Mouse (Mus musculus) kidney, adult 18-20 months (tissue): Measurements from ENCODE around the gene Kcnn3.
A peak's percentile ranks its signal among the peaks of the same experiment; 100 is the strongest.

Source experiments
- DNase-seq: peaks from one replicate; pipeline ENCODE4 v3.0.0; 2021

Kcnn3 gene

DNA sequence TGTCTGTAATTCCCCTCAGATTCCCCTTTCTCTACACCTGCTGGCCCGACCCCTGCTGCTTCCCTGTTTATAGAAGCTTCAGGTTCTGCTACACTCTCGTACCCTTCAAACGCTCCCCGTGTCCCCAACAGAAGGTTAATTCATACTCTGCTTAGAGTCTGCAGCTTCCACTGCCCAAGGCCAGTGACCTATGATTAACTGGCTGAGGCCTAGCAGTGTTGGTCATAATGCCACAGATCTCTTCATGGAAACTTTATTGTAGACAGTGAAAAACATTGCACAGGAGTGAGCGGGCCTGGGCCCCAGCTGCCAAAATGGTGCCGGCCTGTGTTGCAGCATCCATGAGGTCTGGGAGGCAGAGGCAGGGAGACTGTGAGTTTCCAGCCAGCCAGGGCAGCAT lies 104.0 kb downstream of the Kcnn3 start:
- DNase-seq, result no peak

DNA sequence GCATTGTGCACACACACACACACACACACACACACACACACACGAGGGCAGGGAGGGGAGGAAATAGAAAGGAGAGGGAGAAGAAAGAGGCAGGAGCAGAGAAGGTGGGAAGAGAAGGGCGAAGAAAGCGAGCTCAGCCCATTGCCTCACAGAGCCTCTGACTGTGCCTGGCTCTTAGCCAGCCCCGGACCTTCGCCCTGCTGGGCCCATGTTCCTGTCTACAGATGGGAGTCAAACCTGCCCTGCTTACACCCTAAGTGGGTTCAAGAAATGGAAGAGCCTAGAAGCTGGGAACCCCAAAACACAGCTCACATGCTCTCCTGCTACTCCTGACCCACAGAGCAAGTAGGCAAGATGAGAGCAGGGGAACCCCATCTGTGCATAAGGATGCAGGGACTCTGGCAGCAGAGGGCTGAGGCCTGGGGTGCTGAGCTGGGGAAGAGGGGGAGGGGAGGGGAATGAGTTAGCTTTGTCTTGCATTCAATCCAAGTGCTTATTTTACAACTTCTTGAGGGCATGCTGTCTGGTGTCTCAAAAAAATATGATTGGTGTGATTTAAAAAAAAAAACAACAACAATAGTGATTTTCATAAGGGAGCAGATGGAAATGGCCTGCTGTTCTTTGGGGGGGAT lies 105.0 kb downstream of the Kcnn3 start:
- DNase-seq, result no peak

DNA sequence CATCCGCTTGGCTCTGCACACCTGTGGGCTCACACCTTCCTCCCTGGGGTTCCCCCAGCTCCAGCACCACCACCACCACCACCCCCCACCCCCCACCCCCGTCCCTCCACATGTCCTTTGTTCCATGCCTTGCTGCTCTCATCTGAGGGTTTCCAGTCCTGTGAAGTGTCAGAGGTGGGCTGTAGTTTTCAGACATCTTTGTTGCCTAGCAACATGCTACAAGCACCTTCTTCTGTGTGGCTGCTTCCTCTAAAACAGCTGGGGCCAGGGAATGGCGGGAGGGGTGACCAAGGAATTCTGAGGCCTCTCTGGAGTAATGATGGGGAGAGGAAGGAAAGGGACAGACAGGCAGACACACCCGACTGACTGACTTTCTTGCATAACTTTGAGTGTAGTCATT lies 106.6 kb downstream of the Kcnn3 start:
- no peak for DNase-seq

DNA sequence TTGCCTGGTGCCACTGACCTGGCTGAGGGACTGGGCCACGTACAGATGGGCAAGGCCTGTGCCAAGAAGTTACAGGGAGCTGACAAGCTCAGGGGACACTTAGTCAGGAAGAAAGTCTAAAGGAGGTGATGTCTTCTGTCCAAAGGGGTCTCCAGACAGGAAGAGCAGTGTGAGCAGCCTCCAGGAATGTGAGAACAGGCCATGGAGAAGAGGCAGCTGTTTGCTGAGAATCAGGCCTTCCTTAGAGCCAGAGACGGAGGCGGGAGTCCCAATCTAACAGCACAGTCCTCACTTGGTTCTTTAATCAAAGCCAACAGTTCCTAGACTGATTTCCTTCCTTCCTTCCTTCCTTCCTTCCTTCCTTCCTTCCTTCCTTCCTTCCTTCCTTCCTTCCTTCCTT lies 109.8 kb downstream of the Kcnn3 start:
- DNase-seq, result no peak

DNA sequence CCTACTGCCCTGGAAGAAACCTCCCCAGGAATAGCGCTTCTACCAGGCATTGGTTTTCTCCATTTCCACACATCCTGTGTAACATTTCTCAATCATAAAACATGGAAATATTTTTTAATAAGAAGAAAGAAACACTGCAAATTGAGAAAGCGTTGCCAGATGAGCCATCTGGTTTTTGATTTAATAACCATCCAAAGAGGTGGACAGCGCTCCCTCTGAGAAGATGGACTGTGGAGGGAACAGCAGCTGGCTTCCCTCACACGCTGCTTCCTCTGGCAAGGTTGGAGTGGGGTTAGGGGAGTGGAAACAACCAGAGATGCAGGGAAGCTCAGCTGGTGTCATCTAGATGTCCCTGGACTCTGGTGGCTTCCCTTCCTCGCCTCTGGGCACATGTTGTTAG lies 111.8 kb downstream of the Kcnn3 start:
- DNase-seq, result no peak

DNA sequence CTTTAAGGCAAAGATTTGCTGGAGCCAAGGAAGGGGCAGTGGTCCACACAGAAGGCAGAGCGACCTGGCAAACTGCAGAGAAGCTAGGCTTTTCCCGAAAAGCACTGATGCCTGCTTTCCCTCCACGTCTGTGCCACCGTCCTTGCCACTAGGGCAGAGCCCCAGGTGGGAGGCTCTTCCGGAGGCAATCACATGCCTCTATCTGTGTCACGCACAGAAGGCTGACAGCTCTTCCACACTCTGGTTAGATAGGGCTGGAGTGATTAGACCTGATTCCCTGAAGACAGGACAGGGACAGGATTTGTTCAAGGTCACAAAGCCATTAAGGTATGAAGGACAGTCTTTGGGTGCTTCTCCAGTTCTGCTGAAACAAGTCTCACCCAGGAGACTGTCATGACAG lies 113.6 kb downstream of the Kcnn3 start:
- DNase-seq, result no peak

DNA sequence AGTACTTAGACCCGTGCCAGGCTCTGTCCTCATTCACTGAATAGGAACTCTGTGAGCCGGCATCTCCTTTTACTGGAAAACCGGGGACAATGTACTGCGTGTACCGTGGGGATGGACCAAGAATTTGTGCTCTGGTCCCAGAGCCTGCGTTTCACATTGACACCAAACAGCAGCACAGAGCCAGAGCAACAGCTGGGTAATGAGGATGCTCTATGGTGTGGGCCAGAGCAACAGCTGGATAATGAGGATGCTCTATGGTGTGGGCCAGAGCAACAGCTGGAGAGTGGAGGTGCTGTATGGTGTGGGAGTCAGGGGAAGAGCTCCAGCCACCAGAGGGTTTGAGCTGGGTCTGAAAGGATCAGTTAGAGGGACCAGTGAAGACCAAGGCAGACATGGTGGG lies 114.0 kb downstream of the Kcnn3 start:
- no peak for DNase-seq

DNA sequence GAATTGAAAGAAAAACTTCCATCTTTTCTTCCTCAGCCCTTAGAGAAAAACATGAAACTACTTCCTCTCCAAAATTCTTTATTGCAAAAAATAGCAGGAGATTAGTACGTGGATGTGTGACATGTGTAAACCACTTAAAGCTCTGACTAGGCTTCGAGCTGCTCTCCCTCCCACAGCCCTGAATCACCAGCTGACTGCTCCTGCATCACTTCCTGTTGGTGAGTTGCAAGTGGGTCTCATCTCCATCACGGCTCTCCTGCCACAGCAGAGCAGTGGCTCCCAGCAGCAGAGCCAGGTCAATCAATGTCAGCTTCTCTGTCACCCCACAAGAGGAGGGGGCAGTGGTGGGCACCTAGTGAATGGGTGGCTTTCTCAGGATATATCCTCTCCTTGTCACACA lies 120.8 kb downstream of the Kcnn3 start:
- no peak for DNase-seq

DNA sequence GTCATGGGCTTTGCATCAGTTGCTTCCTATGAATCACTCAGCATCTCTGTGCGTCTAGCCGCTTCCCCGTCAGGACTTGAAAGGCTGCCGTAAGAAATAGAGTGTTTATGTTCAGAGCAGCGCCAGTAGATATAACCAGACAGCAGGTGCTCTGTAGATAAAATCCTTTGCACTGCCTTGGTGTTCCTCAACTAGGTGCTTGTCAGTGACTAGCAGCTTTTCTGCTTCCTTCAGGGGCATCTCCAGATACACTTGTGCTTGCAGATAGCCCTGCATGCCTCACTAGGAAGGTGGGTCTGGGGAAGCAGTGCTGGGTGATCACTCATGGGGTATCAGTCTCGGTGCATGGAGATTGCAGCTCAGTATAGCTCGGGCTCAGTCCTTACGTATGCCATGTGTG lies 123.4 kb downstream of the Kcnn3 start:
- DNase-seq, result no peak

DNA sequence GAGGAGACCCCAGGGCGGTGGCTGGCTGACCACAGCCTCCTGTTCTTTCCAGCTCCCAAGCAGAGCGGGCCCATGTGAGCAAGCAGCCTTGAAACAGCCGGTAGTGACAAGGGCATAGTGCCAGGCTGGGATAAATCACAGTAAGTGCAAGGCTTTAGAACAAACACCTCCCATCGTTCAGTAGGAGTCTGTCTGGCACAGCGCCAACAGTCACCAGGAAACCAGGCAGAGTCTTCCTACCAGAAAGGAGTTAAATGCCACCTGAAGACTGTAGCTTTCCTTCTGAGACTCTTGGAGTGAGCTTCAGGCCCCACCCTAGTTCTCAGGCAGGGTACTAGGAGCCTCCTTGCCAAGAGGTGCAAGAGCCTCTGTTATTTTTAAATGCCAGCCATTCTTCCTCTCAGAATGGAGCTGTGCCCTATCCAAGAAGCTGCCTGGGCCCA lies 126.9 kb downstream of the Kcnn3 start:
- peak; percentile 46 for DNase-seq

DNA sequence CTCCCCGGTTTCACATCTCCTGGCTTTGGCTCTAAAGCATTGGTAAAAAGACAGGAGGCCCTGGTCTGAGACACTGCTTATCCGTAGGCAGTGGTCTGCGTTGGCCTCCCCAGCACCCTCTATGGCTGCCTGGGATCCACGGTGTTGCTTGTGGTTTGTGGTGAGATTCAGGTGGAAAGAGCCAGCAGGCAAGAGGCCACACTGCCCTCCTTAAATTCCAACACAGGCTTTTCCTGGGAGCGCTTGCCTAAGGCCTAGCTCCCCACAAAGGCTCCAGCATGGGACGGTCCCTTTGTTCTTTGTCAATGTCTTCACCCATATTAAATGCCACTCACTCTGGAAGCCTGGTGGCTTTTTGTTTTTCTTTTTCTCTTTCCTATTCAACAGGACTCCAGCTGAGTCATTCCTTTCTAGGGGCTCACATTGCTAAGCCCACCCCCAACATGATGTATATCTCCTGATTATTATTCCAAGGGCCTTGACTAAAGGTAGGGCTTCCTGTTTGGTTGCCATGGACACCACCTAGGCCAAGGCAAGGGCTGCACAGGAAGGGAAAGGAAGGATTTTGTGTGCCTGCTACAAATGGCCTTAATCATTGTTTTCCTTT lies 127.4 kb downstream of the Kcnn3 start:
- no peak for DNase-seq

DNA sequence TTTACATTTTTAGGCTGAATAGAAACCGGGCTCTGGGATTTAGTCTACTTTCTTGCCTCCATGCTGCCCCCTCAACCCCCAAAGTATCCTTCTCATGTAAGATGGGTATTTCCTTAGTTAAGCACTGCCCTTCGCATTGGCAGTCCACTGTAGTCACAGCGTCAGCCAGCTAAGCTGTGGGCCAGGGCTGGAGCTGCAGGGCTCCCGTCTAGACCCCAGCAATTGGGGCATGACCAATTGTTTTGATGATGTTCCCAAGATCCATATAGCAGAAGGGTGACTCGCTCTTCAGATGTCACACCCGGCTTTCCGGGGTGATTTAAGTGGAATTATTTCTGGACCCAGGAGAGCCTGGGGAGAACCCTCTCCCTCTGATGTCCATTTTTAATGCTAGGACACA lies 129.9 kb downstream of the Kcnn3 start:
- DNase-seq, result no peak

DNA sequence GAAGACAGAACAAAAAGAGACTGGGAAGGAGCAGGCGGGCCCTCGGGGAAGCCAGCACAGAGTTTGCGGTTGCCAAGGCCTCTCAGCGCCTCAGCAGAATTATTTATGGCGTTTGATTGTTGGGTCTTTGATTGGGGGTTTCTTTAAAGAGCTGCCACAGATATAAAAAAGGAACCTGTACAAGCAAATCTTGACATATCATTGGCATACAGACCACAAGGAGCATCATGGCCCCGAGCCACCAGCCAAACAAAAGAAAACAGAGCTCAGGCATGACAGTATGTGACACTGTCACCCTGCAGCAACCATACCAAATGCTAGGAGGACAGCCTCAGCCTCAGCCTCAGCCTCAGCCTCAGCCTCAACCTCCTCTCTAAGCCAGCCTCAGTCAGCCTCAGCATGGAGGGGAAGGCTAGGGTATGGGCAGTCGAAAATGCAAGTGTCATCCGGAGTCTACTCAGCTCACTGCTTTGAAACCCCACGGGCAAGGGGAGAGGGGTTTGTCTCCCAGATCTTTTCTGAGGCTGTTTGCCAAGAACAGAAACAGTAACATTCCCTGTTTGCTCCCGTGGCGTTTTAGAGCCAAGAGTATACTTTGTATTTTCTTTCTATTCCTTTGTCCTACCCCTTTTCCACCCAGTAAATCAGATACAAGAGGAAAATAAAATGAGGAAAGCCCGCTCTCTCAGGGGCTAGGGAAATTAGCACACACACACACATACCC lies 133.4 kb downstream of the Kcnn3 start:
- DNase-seq, result no peak

DNA sequence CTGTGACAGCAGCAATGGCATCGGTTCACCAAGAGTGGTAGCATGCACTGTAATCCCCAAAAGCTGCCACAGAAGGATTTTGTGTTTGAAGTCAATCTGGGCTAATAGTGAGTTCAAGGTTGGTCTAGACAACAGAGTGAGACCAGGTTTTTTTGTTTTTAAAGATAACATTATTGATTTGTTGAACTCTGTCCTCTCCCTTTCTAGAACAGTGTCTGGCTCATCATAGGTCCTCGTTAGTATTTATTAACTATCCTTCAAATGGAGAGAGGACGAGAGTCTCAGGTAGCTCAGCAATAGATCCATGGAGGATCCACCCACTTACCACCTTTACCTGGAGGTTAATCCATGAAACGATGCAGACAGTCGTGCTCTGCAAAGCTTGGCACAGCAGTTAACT lies 137.1 kb downstream of the Kcnn3 start:
- DNase-seq, result no peak

DNA sequence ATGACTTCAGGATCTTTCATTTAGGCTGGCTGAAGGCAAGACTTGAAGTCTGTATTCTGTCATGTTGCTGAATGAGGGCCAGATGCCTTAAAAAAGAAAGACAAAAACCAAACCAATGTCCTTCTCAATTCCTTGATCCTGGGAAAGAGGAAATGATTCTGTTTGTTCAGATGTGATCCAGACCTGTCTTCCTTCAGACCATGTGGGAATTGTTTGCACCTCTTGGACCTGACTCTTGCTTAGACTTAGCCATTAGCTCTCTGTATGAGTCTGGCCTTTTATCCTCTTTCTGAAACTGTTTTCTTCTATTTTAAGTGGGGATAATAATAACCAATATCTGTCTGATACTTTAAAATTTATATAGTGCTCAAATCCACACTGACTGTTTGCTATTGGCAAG lies 138.5 kb downstream of the Kcnn3 start:
- DNase-seq, result no peak

DNA sequence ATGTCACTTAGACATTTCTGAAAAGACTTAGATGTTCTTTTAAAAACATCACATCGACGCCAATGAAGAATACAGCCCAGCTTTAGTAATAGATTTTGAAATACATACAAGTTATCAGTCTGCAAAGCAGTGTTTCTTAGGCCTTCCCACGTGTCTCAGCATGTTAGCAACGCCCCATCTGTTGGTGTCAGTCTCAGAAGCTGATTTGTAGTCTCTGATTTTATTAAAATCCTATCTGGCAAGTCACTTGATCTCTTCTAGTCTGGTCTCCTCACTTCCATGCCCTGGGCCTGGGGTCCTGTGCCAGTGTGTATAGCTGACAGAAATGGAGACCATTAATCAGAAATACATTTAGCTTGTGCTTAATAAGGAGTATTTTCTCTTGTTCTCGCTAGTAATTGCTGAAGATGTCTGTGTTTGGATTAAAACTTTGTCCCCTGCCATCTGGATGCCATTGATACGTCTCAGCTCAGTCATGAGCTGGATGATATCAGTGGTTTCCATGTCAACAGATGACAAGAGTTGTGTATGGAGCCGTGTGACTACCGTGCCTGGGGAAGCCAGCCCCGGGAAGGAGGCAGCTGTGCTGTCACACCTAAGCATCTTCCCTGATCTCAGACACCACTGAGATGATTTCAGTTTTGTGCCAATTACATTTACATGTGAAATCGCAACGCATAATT lies 140.1 kb downstream of the Kcnn3 start:
- DNase-seq, result no peak

DNA sequence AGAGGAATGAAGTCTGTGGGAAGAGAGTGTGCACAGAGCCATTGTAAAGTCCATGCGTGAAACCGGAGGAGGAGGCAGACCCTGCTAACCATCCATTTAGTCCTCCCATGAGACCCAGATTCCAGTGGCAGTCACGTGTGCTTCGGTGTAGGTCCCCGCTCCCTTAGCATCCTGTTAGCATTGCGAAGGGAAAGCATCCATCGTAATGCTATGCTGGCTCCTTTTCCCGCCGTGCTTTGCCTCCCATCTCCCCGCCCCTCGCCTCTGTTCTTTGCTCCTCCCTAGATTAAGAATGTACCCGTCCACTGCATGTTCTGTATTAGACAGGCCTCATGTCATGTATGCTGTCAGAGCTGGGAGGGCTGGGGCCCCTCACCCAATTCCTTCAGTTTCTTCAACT lies 144.8 kb downstream of the Kcnn3 start:
- DNase-seq, result no peak

DNA sequence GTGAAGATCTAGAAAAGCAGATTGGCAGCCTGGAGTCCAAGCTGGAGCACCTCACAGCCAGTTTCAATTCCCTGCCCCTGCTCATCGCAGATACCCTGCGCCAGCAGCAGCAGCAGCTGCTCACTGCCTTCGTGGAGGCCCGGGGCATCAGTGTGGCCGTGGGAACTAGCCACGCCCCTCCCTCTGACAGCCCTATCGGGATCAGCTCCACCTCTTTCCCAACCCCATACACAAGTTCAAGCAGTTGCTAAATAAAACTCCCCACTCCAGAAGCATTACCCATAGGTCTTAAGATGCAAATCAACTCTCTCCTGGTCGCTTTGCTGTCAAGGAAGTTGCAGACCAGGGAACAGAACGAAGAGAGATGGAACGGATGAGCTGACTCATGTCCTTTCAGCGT lies 147.2 kb downstream of the Kcnn3 start:
- DNase-seq, result no peak

DNA sequence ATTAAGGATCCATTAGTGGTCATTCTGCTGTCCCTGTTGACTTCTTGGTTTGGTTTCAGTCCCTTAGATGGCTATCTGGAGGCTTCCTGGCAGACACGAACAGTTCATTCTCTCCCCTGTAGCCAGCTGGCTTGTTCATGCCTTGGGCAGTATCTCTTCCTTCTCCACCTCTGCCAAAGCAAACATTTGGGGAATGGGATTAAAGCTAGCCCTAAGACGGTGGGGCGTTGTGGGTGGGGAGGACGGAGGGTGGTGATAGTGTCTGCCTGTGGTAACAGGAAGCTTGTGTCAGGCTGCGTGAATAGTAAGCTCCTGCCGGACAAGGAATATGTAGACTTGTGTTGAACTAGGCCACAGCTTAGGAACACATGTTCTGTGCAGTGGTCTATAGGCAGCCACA lies 151.4 kb downstream of the Kcnn3 start:
- DNase-seq, result no peak

DNA sequence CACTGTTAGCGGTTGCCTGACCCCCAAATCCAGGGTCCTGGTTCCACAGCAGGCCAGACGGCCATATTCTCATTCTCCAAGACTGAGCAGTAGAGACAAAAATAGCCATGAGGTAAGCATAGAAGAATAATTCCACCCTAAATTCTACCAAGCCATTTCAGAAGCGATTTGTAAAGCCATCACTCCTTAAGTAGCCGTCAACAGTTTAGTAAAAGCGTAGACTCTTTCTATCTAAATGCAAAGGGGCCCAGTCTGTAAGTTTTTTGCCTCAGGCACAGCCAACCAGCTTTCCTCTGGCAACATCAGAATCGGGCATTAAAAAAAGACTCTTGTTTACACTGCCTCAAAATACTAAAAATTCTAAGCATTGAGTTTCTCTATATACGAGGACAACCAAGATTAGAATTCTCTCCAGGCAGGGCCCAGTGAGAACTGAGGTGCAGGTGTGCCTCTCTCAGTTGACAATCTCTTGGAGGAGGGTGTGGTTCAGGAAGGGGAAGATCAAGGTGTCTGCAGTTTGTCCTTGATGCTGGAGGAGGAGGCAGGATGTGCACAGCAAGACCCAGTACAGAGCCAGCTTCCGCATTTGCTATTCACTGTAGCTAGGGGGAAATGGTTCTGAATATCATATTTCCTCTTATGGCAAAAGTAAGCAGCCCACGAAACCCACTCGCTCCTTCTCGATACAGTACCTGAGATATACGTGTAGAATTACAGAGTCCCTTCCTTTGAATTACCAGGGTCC lies 152.8 kb downstream of the Kcnn3 start:
- no peak for DNase-seq

DNA sequence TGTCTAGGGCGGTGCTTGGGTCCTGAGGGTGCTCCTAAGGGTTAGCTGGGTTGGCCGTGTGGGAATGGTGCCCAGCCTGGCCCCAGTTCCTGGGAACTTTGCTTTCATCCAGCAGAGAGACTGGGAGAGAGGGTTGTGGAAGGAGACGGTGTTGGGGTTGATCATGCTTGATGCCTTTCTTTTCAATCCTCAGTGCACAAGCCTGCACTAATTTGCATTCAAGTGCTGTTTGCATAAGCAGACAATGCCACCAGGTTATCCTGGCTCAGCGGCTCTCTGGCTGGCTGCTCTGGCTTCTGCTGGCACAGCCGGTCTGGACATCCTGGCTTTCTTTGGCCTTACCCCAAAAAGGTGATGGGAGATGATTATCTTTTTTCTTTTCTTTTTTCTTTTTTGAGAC lies 157.7 kb downstream of the Kcnn3 start:
- no peak for DNase-seq

DNA sequence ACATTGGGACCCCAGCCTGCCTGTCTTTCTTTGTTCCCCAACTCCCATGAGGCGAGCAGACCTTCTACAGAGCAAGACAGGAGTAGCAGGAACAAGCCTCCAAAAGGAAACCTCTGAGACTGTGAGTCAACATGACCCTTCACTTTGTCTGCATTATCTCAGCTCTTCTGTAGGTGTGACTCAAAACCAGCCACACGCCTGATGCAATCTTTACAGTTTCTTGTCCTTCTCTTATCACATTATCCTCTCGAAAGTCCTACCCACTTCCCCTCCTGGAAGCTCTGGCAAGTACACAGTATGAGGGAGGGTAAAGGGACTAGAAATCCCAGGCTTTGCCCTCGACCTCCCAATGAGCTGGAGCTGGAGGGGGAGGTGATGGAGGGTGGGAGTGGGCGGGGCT lies 166.1 kb downstream of the Kcnn3 start:
- no peak for DNase-seq
